Mouse (Mus musculus) testis, adult 2 months (tissue): ENCODE measurements around the gene Gm11627.

Experiments
- CTCF ChIP-seq: fragments of 200-500 bp; IDR thresholded peaks from 2 replicates; pipeline ENCODE4 v1.5.1; 2012; ENCODE audit warnings: low read depth, mild to moderate bottlenecking, inconsistent platforms, low read length, moderate library complexity; ENCODE audit not compliant: control insufficient read depth, insufficient read depth, insufficient replicate concordance
- POLR2A ChIP-seq: fragments of 200-500 bp; IDR thresholded peaks from 2 replicates; pipeline ENCODE4 v1.6.1; 2012; ENCODE audit warnings: low read depth, mild to moderate bottlenecking, inconsistent platforms, low read length, moderate library complexity; ENCODE audit not compliant: control insufficient read depth

DNA sequence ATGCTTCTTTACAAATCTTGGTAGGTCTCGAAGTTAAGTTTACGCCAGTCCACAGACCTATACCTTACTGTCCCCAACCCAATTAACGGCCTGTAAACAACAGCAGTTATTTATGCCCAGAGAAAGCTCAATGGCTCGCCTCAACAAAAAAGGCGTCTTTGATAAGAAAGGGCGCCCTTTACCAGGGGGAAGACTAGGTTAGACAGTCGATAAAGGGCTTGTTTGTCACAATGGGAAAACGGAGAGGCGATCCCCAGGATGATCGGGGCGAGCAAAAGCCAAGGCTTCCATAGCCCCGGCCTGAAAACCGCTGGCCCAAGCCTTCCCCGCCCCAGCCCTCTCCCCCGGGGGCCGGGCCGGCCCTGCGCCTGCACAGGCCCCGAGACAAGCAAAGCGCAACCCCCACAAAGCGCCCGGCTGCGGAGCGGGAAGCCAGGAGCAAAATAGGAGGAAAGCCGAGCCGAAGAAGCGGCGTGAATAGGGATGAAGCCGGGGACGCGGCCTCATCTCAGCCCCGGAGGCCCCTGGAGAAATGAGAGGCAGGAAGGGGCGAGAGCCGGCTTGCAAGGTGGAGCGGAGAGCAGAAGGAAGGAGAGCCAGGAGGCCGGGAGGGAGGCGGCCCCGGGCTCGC, 23.7 kb downstream of the Gm11627 start:
- TF ChIP-seq CTCF (no peak), POLR2A (no peak)
